Comparison of ENCODE assay signal across 8 mouse cellular contexts in the genomic region with DNA sequence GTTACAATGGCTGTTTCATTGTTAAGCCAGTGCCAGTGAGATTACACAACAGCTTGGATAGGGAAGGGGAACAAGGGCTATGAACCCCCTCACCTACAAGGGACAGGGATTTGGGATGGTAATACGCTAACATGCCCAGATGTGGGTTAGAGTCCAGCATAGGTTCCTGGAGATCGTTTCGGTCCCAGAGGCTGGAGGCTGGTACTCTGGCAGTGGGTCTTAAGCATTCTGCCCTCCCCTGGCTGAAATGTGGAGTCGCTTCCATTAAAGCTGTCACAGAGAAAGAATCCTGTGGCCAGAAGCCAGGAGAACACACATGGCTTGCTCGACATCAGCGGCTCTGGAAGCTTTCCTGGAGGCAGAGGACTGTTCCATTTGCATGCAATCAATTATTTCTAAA. TPM values are rescaled to one million over a fixed set of nuclear protein-coding genes. Genes with fewer than 3 reads are reported as not detected.
DNase-seq lines count a peak whose midpoint lies in the region; ATAC-seq lines count a peak whose summit lies in the region.

No protein-coding gene starts in this region.

- no peaks in the 10 kb centered on the region for H3K9me3 ChIP-seq in megakaryocyte, embryonic 14.5 days

- H3K36me3 ChIP-seq in megakaryocyte, embryonic 14.5 days (replicated peaks; ENCODE audit: low read length), result peaks cover 3% of the 10 kb centered on the region

- peaks cover 44% of the 10 kb centered on the region for H3K4me1 ChIP-seq in megakaryocyte, embryonic 14.5 days
- H3K4me1 ChIP-seq in brown adipose tissue, adult 24 weeks (ENCODE audit: control insufficient read depth, insufficient read depth, insufficient read length, low read length), result peaks cover 3% of the 10 kb centered on the region; the same call in 1 of the 2 replicates

- H3K27me3 ChIP-seq in megakaryocyte, embryonic 14.5 days (replicated peaks), result no peaks in the 10 kb centered on the region

- H3K4me3 ChIP-seq in megakaryocyte, embryonic 14.5 days (replicated peaks), result peak overlapping the region; percentile 33
- no peak overlapping the region for H3K4me3 ChIP-seq in brown adipose tissue, adult 24 weeks (ENCODE audit: insufficient read depth, low read depth, low read length)

- peak overlapping the region; percentile 82 for H3K27ac ChIP-seq in brown adipose tissue, adult 24 weeks (replicated peaks; ENCODE audit: low read depth, low read length)

- DNase-seq in heart, adult 8-10 months (ENCODE audit: low spot score), result peak; percentile 57
- DNase-seq in layer of hippocampus, adult 18-20 months (ENCODE audit: low spot score in 2 of 2), result peak; percentile 64 to 86
- peak; percentile 82 for DNase-seq in skeletal muscle tissue, adult 2 months (ENCODE audit: low read depth, low spot score)
- no peak for DNase-seq in left cerebral cortex, adult 18-20 months (ENCODE audit: low spot score in 2 of 2)
- DNase-seq in right cerebral cortex, postnatal 25 days, result no peak

- no peak for ATAC-seq in megakaryocyte, adult 5-6 weeks (ENCODE audit: poor library complexity, severe bottlenecking)

RNA-seq across cellular contexts. Expression of a gene that starts 1.5 kb away (rescaled TPM):
- polyA plus RNA-seq in megakaryocyte, embryonic 14.5 days (2012; ENCODE audit: insufficient read depth, low replicate concordance), result 19.3 and 32.0 TPM in 2 replicates
- 41.6 and 54.7 TPM in 2 replicates for total RNA-seq in megakaryocyte, adult 5-6 weeks (2015)
- 32.1 and 40.2 TPM in 2 replicates for total RNA-seq in megakaryocyte, adult 5-6 weeks (2017)
- polyA plus RNA-seq in brown adipose tissue, adult 24 weeks (2012; ENCODE audit: insufficient read depth, insufficient read length, missing spikeins), result 9.8 and 17.8 TPM in 2 replicates
- 10 to 100 TPM; 48.4 to 52.2 (median 48.9) TPM for total RNA-seq in heart, adult 8-10 months (2022)
- 100 to 1,000 TPM in 1 of 2 experiments, 10 to 100 TPM in 1; 95.8 to 113 TPM for total RNA-seq in layer of hippocampus, adult 18-20 months (2021)
- 100 to 1,000 TPM; 101 to 102 TPM for total RNA-seq in left cerebral cortex, adult 18-20 months (2021)

RNA-seq across cellular contexts. Expression of a gene that starts 37.9 kb away (rescaled TPM):
- 0.64 and 1.1 TPM in 2 replicates for polyA plus RNA-seq in megakaryocyte, embryonic 14.5 days (2012; ENCODE audit: insufficient read depth, low replicate concordance)
- 1.0 and 1.5 TPM in 2 replicates for total RNA-seq in megakaryocyte, adult 5-6 weeks (2015)
- total RNA-seq in megakaryocyte, adult 5-6 weeks (2017), result 1.7 and 2.6 TPM in 2 replicates
- not detected in 2 replicates for polyA plus RNA-seq in brown adipose tissue, adult 24 weeks (2012; ENCODE audit: insufficient read depth, insufficient read length, missing spikeins)
- total RNA-seq in heart, adult 8-10 months (2022), result under 1 TPM in 1 of 4 experiments, not detected in 3; 0.09 TPM
- total RNA-seq in layer of hippocampus, adult 18-20 months (2021), result under 1 TPM in 1 of 2 experiments, not detected in 1; 0.10 TPM
- under 1 TPM; 0.16 to 0.54 TPM for total RNA-seq in left cerebral cortex, adult 18-20 months (2021)

Comparison
In these comparisons a context has a peak if more than half of its experiments do, and no peak if none do; other contexts are left out.
1. DNase-seq: peak in heart, adult 8-10 months (single experiment), layer of hippocampus, adult 18-20 months (2 of 2) and skeletal muscle tissue, adult 2 months (single experiment); none in left cerebral cortex, adult 18-20 months (0 of 2) and right cerebral cortex, postnatal 25 days (single experiment).